Mouse (Mus musculus) lung, embryonic 14.5 days (tissue): ENCODE results near the gene Fmnl3. TPM values are rescaled to one million over a fixed set of nuclear protein-coding genes. Genes with fewer than 3 reads are reported as not detected.

Source experiments
- ATAC-seq: fragments of 200-750 bp; cut with Nextera tagmentation; 2 replicates; pipeline ENCODE4 v1.8.0; 2017; ENCODE audit warnings: mild to moderate bottlenecking, moderate TSS enrichment, moderate library complexity; ENCODE audit not compliant: insufficient read depth
- DNase-seq: peaks from one replicate; pipeline ENCODE4 v3.0.0-alpha.2; 2015
- H3K27ac ChIP-seq: fragments of 300-500 bp; sonication (generic); 2 replicates; pipeline ENCODE4 v1.5.1; 2014; ENCODE audit warnings: low read depth, mild to moderate bottlenecking, moderate library complexity
- H3K27me3 ChIP-seq: fragments of 300-500 bp; sonication (generic); 2 replicates; pipeline ENCODE4 v1.6.1; 2014; ENCODE audit warnings: low read length, control low read depth; ENCODE audit not compliant: insufficient read depth
- H3K36me3 ChIP-seq: fragments of 300-500 bp; sonication (generic); 2 replicates; pipeline ENCODE4 v1.6.1; 2014; ENCODE audit warnings: control low read depth; ENCODE audit not compliant: insufficient read depth
- H3K4me1 ChIP-seq: fragments of 300-500 bp; sonication (generic); 2 replicates; pipeline ENCODE4 v1.6.1; 2014; ENCODE audit warnings: antibody characterized with exemption, control low read depth; ENCODE audit not compliant: insufficient read depth
- H3K4me2 ChIP-seq: fragments of 300-500 bp; sonication (generic); 2 replicates; pipeline ENCODE4 v1.6.1; 2014; ENCODE audit warnings: mild to moderate bottlenecking
- H3K4me3 ChIP-seq: fragments of 300-500 bp; sonication (generic); 2 replicates; pipeline ENCODE4 v1.5.1; 2014; ENCODE audit warnings: low read depth, low read length
- H3K9ac ChIP-seq: fragments of 300-500 bp; sonication (generic); 2 replicates; pipeline ENCODE4 v1.6.1; 2014
- H3K9me3 ChIP-seq: fragments of 300-500 bp; sonication (generic); 2 replicates; pipeline ENCODE4 v1.6.1; 2016; ENCODE audit warnings: low read depth, low read length, control low read depth
- CTCF ChIP-seq: IDR thresholded peaks from 2 replicates; pipeline ENCODE4 v1.5.1; 2016; ENCODE audit warnings: antibody characterized with exemption, low read depth
- WGBS: fragments of 180-500 bp; shearing (Covaris S2); extraction: QIAGEN DNeasy Blood & Tissue Kit; methylation state at CpG from one replicate; pipeline ENCODE4 v1.1.7; 2014; 5-methylcytosine and 5-hydroxymethylcytosine counted together
- polyA plus RNA-seq: library from polyadenylated mRNA; unstranded; fragments of >200 nt; fragmentation: Nextera tagmentation; extraction: Ambion mirVana; gene quantifications from 2 replicates; pipeline ENCODE4 v1.2.1, GENCODE M21; 2014

The Fmnl3 gene
- polyA plus RNA-seq, result 31.7 and 33.5 TPM in 2 replicates

DNA sequence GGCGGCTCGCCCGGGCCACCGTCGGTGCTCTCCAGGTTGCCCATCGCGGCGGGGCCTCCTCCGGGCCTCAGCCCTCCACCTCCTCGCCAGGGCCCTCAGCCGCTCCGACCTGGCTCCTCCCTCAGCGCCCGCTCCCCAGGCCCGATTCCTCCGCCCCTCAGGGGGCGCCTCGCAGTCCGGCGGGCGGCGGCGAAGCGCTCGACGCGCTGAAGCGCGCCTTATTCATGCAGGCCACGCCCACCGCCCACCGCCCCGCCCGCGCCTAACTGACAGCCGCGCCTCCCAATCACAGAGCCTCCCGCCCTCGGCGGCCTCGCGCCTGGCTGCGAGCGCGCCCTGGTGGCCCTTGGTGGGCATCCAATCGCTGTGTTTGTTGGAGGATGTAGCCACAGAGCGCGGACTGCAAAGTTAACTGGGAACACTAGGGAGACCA is at the start of gene Fmnl3:
TSS of gene Fmnl3 (minus strand) at position 224 of the 433 bp plus-strand sequence.
- Histone ChIP-seq H3K27ac (peak within 1 kb of the TSS; percentile 90), H3K4me2 (peak within 1 kb of the TSS; percentile 64), H3K27me3 (no peaks in the 10 kb centered on the region), H3K4me3 (peak within 1 kb of the TSS; percentile 89), H3K9me3 (no peaks in the 10 kb centered on the region), H3K36me3 (no peaks in the 10 kb centered on the region), H3K9ac (peak within 1 kb of the TSS; percentile 82), H3K4me1 (0 out of 2 replicates have a peak, but pooled peaks cover 2% of the 10 kb centered on the region)
- peak; percentile 97 for DNase-seq
- ATAC-seq, result peak; percentile 97
- peak; percentile 86 for TF ChIP-seq CTCF
- under 1% methylated on average over 48 of the region's 48 CpGs for WGBS

GRCm38 (mm10) chr15:99417692-99418271 is 47.5 kb upstream of the Fmnl3 start:
- DNase-seq, result no peak

GRCm38 (mm10) chr15:99416957-99417356 is 46.7 kb upstream of the Fmnl3 start:
- DNase-seq (no peak), ATAC-seq (no peak)
- Histone ChIP-seq H3K4me2 (peak overlapping the region; percentile 36), H3K27ac (no peak overlapping the region), H3K4me3 (no peak overlapping the region), H3K9ac (no peak overlapping the region), H3K36me3 (peaks cover 3% of the 10 kb centered on the region; the same call in 1 of the 2 replicates), H3K27me3 (no peaks in the 10 kb centered on the region), H3K9me3 (no peaks in the 10 kb centered on the region), H3K4me1 (no peaks in the 10 kb centered on the region; the same call in 1 of the 2 replicates)
- WGBS, result 33% methylated on average over 4 of the region's 4 CpGs
- TF ChIP-seq CTCF, result no peak

More at GRCm38 (mm10) chr15:99417692-99418271, 47.5 kb upstream of the Fmnl3 start:
- H3K4me3 ChIP-seq, result no peak overlapping the region
- H3K4me2 ChIP-seq, result no peak overlapping the region
- no peaks in the 10 kb centered on the region for H3K9me3 ChIP-seq
- no peaks in the 10 kb centered on the region; the same call in 1 of the 2 replicates for H3K4me1 ChIP-seq
- ATAC-seq, result no peak
- 15% methylated on average over 17 of the region's 17 CpGs for WGBS
- H3K27ac ChIP-seq, result peak overlapping the region; percentile 50; the same call in 1 of the 2 replicates
- peak overlapping the region; percentile 15; the same call in 1 of the 2 replicates for H3K9ac ChIP-seq
- no peak for TF ChIP-seq CTCF
- H3K36me3 ChIP-seq, result peaks cover 11% of the 10 kb centered on the region; the same call in 1 of the 2 replicates
- no peaks in the 10 kb centered on the region for H3K27me3 ChIP-seq

- TF ChIP-seq CTCF, result peak; percentile 100
- Histone ChIP-seq H3K27ac (no peak overlapping the region), H3K36me3 (no peaks in the 10 kb centered on the region), H3K9me3 (no peaks in the 10 kb centered on the region), H3K27me3 (no peaks in the 10 kb centered on the region), H3K4me1 (no peaks in the 10 kb centered on the region; the same call in 1 of the 2 replicates), H3K4me3 (no peak overlapping the region), H3K9ac (no peak overlapping the region), H3K4me2 (peak overlapping the region; percentile 36)
- ATAC-seq (no peak), DNase-seq (peak; percentile 95)
- 13% methylated on average over 13 of the region's 13 CpGs for WGBS
Measured at GRCm38 (mm10) chr15:99416348-99416882, 46.1 kb upstream of the Fmnl3 start.

GRCm38 (mm10) chr15:99415793-99416192 is 45.5 kb upstream of the Fmnl3 start:
- WGBS, result 22% methylated on average over 2 of the region's 2 CpGs
- no peaks in the 10 kb centered on the region; the same call in 1 of the 2 replicates for H3K4me1 ChIP-seq
- no peaks in the 10 kb centered on the region for H3K9me3 ChIP-seq
- peak; percentile 71 for DNase-seq
- peak; percentile 73 for TF ChIP-seq CTCF
- no peak overlapping the region for H3K27ac ChIP-seq
- H3K4me3 ChIP-seq, result no peak overlapping the region
- no peak overlapping the region for H3K9ac ChIP-seq
- H3K27me3 ChIP-seq, result no peaks in the 10 kb centered on the region
- H3K4me2 ChIP-seq, result no peak overlapping the region
- H3K36me3 ChIP-seq, result peaks cover 3% of the 10 kb centered on the region; the same call in 1 of the 2 replicates
- no peak for ATAC-seq

DNA sequence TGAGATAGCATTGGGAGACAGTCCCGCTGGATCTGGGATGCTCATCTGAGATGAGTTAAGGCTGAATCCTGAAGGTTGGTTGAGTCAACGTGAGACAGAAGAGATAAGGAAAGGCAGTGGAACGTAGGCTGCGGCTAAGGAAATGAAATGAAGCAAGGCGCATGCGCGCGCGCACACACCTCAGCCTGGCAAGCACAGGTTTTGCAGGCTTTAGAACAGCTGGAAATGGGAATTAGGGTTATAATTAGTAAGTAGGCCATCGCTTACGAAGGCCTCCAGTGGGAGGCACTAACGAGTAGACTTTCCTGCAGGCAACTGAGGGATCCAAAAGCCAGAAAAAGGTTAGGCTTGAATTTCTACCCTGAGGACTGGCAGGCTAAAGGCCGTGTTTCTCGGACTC is 41.5 kb upstream of the Fmnl3 start:
- 50% methylated on average over 14 of the region's 14 CpGs for WGBS
- H3K9ac ChIP-seq, result no peak overlapping the region
- DNase-seq, result no peak

DNA sequence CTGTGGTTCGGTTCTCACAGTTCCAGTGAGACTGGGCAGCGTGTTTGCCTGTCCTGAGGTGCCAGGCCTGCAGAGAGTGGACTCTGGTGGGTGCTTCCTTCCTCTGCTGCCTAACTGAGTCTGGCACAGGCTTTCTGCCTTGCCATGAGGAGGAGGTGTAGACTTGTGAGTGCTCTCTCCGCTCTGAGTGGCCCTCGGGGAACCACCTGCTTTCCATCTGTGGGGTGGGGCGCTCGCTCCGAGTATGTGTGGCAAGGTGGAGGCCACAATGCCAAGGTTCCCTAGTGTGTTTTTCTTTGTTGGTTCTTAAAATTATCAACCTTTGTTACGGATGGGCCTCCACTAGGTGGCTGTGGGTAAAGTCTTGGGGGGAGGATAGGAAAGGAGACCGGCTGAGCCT is 38.6 kb upstream of the Fmnl3 start:
- H3K27me3 ChIP-seq, result no peaks in the 10 kb centered on the region
- WGBS, result 84% methylated on average over 9 of the region's 9 CpGs
- DNase-seq, result no peak
- no peak overlapping the region for H3K4me3 ChIP-seq
- H3K4me2 ChIP-seq, result no peak overlapping the region
- H3K27ac ChIP-seq, result no peak overlapping the region
- ATAC-seq, result no peak
- H3K36me3 ChIP-seq, result peaks cover 68% of the 10 kb centered on the region
- no peaks in the 10 kb centered on the region for H3K4me1 ChIP-seq
- TF ChIP-seq CTCF, result no peak
- H3K9ac ChIP-seq, result no peak overlapping the region
- H3K9me3 ChIP-seq, result no peaks in the 10 kb centered on the region

More for the DNA sequence above, 41.5 kb upstream of the Fmnl3 start:
- peaks cover 39% of the 10 kb centered on the region for H3K36me3 ChIP-seq
- H3K9me3 ChIP-seq, result no peaks in the 10 kb centered on the region
- H3K27me3 ChIP-seq, result no peaks in the 10 kb centered on the region
- H3K4me3 ChIP-seq, result no peak overlapping the region
- H3K27ac ChIP-seq, result no peak overlapping the region
- no peak for ATAC-seq
- H3K4me2 ChIP-seq, result no peak overlapping the region
- no peaks in the 10 kb centered on the region for H3K4me1 ChIP-seq
- TF ChIP-seq CTCF, result 0 out of 2 replicates have a peak, but pooled peaks have one; percentile 14
